Mouse (Mus musculus) adrenal gland, postnatal 14 days (tissue): ENCODE data around the gene Btg2. TPM values are rescaled to one million over a fixed set of nuclear protein-coding genes. Genes with fewer than 3 reads are reported as not detected.
A peak's percentile ranks its signal among the peaks of the same experiment; 100 is the strongest.

ENCODE experiments used
- DNase-seq: peaks from one replicate; pipeline ENCODE4 v3.0.0; 2021; ENCODE audit warnings: mixed read lengths
- total RNA-seq: library from RNA; stranded (reverse); gene quantifications from 2 replicates; pipeline ENCODE4 v1.2.3, GENCODE M21; 2021

Btg2 gene
- total RNA-seq, 1 experiment from 2014 or later, result 58.2 TPM

DNA sequence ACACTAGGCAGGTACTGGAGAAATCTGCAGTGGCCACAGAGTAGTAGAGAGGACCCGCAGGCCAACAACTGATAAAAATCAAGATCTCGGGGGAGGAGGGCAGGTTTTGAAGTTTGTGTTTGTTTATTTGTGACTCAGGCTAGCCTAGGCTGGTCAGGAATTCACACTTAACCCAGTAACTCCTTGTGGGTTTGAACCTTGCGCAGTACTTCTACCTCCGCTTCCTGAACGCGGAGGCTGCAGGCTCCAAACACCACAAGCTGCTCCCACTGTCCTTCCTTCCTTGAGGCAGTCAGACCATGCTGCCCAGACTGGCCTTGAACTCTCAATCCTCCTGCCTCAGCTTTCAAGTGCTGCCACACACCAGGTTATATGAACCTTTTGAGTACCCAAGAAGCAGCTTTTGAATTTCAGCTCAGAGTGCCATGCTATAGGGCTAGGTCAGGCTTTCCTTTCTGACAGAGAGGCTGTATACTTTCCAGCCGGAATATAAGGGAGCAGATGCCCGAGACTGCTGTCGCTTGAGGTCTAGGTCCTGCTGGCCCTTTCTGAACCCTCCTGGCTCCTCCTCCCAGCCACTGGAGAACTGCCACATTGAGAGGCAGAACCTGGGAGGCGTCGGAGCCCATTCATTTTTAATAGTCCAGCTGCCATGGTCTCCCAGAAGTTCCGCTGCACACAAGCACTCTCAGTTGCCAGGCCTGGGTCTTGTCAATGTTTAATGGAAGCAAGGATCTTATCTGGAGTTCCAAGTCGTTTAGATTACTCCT lies 19.2 kb upstream of the Btg2 start:
- DNase-seq, result peak; percentile 77

DNA sequence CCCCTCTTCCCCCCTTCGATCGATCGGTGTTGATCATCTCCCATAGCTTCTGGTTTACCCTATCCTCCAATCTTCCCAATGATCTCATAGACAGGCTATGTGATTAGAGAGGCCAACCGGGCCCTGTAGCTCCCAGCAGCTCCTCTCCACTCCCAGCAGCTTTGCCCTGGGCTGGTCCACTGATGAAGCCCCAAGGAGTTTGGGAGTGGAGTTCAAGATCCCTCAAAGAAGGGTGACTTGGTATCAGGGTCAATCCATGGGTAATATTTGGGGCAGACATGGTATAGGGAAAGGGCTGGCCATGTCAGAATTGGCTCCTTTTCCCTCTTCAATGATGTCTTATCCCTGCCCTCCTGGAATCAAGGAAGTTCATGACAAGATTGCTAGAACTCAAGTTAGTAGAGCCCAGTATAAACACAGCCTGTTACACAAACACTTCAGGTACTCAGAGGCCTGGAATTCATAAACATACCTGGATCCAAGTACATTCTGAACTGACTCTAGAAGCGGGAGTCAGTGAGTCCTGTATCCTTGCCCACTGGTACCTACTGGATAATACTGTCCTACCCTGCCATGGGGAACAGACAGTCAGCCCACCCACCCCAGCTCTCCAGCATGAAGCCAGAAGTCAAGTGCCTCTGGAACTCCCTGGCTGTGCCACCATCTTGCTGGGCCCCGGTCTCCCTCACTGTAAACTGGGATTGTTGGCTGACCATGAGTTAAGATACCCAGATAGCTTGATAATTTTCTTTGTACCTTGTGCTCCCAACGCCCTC lies 18.3 kb upstream of the Btg2 start:
- no peak for DNase-seq

DNA sequence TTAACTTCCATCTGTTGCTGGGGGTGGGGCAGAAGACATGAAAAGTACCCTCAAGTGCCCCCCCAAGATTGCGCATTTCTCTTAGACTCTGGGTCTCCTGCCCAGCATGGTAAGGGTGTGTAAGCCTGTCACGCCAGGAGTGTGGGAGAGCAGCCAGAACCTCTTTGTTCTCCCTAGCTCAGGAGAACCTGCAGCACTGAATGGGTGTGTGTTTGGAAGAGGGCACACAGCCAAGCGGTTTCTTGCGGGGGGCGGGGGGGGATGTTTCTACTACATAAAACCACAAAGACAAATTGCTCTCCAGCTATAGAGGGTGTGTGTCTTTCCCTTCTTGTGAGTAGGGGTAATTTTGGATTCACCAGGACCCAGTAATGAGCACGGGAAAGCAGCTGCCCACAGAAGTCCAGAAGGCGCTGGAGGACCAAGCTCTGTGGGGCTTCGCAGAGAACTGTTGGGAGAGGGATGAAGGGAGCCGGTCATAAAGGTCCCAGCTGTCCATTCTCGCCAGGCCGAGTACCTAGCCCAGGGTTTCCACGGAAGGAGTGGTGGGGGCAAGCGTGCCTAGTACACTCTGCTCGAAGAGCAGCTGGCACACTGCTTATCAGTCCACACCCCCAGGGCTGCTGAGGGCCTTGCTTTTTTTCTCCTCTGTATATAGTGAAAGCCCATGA lies 17.5 kb upstream of the Btg2 start:
- DNase-seq, result peak; percentile 41

DNA sequence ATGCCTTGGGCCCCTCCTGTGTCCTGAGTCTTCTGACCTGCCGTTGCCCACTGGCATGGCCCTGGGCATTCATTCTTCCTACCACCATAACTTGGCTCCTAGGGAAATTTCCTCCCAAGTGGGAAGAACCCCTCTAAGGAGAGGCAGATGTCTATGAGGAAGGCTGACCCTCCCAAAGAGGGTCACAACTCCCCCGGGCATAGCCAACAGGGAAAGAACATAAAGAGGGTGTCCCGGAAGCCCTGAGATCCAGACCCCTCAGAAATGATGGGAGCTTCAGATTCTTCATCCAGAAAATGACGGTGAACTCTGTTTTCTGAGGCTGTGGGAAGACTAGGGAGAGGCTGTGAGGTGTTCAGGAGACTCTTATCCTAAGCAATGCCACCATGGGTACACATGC lies 16.8 kb upstream of the Btg2 start:
- no peak for DNase-seq

DNA sequence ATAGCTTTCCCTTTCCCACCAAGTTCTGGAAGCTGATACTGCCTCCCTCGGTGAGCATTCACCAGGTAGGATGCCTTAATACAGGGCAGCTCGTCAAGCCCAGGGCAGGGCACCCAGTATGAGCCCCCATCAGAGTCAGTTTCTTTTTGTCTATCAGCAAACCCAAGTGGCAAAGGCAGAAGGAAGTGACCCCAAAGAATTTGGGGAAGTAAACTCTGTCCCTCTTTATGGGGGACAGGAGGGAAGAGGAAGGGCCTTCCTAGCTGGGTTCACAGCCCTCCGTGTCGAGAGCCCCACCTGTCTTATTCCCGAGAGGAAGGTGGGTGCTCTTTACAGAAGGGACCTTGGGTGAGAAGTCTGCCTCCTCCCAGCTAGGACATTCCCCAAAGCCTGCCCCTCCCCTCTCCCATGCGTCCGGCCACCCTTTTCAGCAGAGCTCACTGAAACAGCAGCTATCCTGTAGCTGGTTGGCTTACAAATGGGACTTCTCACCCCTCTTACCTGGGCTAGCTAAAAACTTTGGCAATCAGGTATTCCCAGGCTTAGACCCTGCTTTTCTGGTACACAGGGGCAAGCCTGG lies 16.2 kb upstream of the Btg2 start:
- no peak for DNase-seq

DNA sequence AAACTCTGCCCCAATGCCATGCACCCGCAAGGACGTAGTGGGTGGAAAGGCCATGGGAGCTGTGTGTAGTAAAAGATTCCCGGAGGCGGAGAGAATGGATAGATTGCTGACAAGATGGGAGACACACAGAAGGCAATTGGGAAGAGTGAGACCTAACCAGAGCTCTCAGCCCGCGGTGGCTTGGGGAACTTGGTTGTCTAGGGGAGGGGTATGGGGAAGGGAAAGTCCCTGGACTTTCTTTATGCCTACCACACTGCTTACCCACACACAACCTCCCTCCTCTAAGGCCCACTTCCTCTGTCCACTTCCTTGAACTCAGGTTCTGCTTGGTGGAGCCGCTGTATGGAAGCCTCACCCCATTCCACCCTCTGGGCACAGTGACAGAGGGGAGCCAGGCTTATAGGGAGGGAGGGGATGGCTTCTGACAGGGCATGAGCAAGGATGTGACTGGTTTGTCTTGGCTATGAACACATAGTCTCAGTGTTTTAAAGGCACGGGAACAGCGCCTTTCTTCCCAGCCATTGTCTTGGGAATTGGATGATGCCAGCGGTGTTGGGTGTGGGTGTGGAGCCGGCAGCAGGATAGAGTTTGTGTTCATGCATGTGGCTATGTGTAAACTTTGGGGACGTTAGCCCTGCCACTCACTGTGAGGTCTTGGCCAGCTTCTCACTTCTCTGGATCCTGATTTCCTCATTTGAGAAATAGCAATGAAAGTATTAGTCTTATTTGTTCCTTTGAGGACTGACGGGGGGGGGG lies 15.0 kb upstream of the Btg2 start:
- no peak for DNase-seq

DNA sequence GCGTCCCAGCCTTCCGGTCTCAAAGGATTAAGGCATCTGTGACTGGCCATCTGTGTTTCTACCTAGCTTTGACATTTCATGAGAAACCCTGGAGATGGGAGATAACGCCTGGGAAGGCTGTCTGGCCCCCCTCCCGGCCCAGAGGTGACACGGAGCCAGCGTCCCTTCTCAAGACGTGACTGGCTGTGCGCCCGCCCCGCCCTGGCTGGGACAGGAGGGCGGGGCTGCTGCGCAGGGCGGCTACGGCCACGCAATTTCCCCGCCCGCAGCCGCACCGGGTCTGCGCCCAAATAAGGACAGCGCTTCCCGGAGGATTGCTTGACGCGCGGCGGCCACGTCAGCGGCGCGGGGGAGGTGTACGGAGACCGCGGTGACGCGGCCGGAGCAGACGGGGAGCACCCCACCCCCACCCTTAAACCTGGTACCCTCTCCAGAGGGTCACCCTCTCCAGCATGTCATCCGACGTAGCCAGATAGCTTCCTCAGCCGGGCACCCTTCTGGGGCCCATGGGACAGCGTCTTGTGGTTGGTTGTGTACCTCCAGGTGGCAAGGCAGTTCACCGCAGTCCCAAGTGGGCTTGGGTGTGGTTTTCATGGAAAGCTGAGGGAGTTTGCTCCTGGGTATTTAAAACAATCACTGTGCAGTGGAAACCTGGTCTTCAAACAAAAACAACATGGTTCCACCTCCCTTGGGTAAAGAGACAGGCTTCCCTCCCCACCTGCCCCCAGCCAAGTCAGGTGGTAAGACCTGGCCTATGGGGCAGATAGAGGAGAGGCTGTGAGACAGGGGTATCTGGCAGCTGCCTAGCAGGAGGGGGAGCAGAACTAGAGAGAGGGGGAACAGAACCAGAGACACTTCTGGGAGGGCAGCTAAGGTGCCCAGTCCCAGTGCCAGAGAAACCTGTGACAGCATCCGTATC lies 14.2 kb upstream of the Btg2 start:
- DNase-seq, result peak; percentile 97

DNA sequence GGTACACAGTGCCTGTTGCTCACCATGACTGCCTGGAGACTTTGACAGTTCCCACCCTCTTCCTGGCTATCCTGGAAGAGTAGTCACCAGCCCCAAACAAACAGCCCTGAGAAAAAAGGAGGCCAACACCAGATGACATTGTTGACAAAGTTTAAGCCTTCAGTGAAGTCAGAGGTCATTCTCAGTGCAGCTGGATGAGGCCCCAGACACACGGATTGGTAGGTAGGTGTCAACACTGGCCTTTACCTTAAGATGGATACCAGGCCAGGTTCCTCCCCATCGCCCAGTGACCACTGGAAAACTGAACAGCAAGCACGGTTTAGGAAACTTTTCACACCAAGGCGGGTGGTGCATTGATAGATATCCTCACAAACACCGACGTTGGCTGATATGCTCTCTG lies 13.4 kb upstream of the Btg2 start:
- DNase-seq, result no peak

DNA sequence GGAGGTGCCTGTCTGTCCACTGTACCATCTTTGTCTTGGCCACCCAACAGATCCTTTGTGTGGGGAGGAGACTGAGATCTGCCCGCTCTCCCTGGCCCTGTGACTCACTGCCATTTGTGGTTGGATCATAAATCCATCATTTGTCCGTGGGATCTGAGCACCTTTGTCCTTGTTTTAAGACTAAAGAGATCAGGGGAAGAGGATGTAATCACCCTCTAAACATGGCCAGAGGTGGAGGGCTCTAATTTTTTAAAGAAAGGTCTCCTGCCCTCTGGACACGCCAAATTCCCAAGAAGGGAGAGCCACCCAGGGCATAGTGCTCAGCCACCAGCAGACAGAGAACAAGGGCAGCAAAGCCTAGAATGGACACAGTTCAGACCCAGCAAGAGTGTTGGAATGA lies 12.9 kb upstream of the Btg2 start:
- DNase-seq, result no peak

DNA sequence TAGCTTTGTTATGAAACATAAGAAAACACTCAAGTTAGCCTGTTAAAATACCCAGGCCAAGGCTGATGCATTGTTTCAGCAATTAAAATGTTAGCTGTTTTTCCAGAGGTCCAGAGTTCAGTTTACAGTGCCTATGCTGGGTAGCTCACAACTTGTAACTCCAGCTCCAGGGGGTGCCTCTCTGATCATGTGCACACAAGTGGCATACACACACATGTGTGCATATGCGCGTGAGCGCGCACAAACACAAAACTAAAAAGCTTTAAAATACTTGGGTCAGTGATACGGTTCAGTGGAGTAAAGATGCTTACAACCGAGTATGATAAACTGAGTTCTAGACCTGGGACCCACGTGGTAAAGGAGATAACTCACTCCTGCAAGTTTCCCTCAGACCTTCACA lies 10.2 kb upstream of the Btg2 start:
- no peak for DNase-seq

DNA sequence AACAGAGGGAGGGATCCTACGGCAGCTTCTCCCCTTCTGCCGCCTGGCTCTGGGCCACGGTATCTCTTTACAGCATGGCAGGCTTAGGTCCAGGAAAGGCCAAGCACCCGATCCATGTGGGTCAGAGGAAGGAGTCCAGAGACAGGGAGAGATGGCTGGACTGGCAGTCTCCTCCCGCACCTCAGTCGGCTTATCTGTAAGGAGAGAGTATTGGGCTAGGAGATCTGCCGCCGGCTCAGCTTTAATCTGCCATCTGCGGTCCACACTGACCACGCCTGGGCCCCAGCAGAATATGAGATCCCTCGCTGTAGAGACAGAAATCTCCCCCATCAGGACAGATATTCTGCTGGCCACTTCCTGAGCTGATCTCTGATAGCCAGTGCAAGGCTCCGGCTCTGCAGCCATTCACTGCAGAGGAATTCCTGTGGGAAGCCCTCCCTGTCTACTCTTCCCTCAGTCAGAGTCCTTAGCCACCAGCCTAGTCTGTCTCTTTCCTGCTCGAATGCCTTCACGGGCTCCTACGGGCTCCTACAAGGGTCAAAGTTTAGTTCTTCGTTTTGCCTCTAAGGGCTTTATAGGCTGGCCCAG lies 8.0 kb upstream of the Btg2 start:
- DNase-seq, result peak; percentile 38

DNA sequence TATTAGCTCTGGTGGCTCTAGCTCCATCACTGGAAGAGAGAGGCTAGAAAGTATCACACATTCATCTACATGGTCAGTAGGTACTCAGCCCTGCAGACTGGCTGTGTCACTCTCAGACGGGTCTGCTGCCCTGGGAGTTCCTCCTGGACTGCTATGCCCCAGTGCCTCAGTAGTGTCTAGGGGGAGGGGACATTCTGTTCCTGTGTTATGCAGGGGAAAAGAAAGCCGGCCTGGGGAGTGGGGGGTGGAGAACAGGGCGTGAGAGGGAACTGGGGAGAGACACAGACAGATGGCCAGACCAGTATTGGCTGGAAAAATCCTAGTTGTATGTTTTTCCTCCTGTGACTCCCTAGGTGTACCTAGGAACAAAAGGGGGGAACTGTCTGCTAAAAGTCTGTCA lies 7.1 kb upstream of the Btg2 start:
- DNase-seq, result no peak

DNA sequence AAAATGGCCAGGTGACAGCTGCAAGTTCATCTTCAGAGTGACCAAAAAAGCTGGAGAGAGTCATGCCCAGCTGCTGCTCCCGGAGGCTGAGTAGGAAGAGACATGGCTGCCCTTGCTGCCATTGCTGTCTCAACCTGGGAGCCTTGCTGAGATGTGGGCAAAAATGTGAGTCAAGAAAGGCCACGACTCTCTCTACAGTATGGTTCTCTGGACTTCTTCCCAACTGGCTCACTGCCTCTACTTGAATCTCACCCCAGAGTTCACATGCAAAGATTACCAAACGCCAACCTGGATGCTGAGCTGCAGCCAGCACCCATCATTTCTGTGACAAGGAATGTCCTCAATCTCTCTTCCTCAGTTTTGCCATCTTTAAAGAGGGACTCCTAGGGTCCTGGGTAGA lies 5.2 kb upstream of the Btg2 start:
- DNase-seq, result peak; percentile 46

DNA sequence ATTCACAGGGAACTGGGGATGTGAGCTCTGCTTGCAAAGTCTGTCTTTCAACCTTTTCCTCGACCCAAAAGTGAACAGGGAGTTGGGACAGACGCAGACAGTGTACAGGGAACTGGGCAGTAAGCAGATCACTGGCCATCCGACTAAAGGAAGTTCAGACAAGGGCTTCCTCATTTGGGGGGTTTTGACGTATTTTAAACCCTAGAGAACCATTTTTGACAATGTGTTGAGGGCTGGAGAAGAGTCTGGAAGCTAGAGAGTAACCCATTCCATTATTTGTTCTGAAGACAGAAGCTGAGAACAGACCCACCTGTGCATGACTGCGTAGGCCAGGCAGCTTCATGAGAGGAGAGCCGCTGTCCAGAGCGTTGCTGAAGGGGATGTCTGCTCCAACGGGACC lies 4.8 kb upstream of the Btg2 start:
- DNase-seq, result no peak

DNA sequence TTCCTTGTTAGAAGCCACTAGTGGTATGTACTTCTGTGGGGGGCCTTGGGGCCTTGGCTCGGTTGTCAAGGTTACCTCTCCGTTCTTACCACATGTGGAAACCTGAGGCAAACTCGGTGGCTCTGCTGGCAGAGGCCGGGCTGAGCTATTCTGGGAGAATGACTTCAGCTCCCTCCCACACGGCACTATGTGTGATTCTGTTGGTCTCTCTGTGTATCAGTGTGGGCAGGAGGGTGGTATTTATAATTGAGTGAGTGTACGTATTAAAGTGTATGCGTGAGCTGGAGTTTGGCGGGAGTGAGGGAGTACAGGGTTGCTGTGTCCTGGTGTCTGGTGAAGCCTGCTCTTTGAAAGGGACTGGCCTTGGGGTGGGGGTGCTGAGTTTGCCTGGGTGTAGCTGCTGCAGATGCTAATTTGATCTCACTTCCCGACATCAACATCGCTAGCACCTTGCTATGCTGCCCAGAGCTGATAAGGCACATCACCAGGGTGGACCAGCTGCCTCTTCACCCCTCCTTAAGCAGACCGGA lies 4.1 kb upstream of the Btg2 start:
- DNase-seq, result peak; percentile 82

DNA sequence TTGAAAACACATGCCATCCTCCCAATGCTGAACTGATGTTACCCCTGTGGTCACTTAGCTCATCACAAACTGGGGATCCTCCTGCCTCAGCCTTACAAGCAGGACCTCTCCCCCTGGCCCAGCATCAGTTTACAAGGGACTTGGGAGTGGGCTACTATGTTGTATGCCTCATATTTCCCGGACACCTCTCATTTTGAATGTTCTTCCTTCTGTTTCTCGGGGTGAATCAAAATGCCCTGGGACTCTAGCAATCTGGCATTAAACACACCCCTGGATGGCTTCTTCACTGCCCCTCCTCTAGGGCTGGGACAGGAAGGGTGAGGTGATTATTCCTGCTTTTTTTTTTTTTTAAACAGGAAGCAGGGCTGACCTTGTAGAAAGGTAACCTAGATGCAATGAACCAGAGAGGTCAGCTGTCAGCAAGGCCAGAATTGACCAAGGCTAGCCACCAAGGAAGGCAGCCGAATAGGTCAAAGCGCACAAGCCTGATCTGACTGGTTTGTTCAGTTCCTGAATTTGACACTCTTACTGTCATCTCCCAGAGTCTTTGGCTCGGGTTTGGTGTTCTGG lies 2.0 kb upstream of the Btg2 start:
- DNase-seq, result no peak

DNA sequence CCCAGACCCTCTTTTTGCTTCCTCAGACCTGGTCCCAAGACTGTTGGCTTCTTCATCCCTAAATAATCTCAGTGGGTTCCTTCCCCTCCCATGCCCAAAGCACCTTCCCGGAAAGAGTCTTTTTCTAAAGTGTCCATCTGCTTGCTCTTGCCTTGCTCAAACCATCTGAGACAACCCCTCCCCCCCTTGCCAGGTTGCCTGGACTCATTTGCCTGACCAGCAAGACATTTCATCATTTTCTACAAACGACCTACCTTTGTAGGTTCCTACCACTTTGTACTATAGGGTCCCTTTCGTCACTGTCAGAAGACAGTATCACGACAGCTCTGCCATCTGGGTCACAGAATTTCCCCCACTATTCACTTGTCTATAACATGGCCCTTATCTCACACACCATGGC lies 1.5 kb upstream of the Btg2 start:
- DNase-seq, result no peak

DNA sequence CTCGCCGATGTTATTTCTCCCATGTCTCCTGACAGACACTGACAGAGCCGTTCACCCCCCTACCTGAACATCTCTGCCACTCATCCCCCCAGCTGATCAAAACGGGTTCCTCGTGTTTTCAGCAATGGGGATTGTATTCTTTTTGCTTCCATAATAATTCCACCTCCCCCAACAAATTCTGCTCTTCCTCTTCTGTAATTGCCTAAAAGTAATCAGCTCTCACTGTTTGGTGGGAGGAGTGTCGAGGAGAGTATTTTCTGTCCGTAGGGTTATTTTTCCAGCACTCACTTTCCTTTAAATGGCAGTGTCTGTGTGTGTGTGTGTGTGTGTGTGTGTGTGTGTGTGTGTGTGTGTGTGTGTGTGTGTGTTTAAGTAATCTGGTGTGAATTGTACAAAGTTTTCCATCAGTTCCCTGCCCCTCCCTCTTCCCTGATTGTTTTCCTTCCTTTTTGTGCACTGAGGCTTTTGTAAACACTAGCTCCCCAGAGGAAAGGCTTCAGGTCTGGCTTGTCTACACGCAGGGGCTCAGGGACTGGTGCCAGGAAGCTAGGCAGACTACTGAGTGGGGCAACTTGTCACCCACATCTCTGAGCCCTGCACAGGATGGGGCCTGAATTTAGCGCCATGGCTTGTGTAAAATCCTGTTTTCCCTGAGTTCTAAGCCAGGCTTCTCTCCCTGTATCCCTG lies 700 bp upstream of the Btg2 start:
- DNase-seq, result peak; percentile 63

DNA sequence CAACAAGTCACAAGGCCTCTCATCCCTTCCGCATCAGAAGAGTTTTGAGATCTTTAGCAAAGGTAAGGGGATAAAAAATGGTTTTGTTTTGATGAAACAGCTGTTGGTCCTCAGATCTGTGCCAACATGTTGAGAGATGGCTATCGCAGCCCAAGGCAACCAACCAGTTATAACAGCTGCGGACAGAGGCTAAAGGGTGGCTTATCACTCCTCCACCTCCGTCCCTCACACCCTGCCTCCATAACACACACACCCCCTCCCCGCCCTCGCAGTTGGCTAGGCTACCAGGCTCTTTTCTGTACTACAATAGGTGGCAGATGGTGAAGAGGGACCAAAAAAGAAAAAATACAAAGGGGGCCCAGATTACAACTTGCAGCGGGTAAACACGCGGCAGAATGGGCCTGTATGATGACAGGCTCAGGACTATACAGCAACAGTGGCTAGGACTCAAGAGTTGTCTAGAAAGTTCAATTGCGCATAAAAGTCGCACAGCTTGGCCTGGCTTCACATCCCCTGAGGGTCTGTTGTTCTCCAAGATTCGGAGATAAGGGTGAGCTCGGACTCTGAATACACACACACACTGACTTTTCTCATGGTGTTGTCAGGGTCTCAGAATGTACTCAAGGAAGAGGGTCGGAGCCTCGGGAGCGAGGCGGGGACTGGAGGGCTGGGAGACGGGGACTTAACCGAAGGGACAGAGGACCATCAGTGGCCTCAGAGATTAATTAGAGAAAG lies 692 bp downstream of the Btg2 start:
- DNase-seq, result no peak
